ENCODE assay signal across 8 mouse cellular contexts in the genomic region with DNA sequence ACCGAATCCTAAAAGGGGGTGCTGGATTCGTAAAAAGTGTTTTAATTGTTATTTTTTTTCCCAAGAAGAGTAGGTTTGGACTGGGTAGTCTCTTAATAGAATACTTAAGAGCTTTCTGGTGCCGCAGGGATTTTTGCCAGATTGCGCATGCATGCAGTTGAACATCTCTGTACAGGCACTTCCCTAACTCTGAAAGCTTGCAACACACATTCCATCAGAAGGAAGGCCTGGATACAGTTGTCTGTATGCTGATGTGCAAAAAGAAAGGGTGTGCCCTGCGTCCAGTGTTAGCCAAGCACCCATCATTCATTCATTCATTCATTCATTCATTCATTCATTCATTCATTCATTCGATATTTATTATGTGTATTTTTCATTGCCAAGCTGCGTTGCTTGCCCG. TPM values are rescaled to one million over a fixed set of nuclear protein-coding genes. Genes with fewer than 3 reads are reported as not detected.
A peak's percentile ranks its signal among the peaks of the same experiment; 100 is the strongest.
DNase-seq lines count a peak whose midpoint lies in the region; ATAC-seq and TF ChIP-seq lines count a peak whose summit lies in the region.

No protein-coding gene starts in this region.

- no peaks in the 10 kb centered on the region for H3K27me3 ChIP-seq in heart, embryonic 13.5 days (replicated peaks)
- no peaks in the 10 kb centered on the region for H3K27me3 ChIP-seq in forebrain, embryonic 12.5 days
- no peaks in the 10 kb centered on the region for H3K27me3 ChIP-seq in liver, embryonic 11.5 days (replicated peaks; ENCODE audit: control insufficient read depth, insufficient read depth, low read length)
- H3K27me3 ChIP-seq in myocyte (ENCODE audit: control insufficient read depth, insufficient read depth, insufficient read length): no peaks in the 10 kb centered on the region

- peak overlapping the region; percentile 96 for H3K27ac ChIP-seq in heart, embryonic 13.5 days (replicated peaks)
- H3K27ac ChIP-seq in ES-E14 (ENCODE audit: insufficient read depth, low read depth, low read length, poor library complexity, severe bottlenecking): no peak overlapping the region
- peak overlapping the region; percentile 96 for H3K27ac ChIP-seq in forebrain, embryonic 12.5 days
- H3K27ac ChIP-seq in liver, embryonic 11.5 days (ENCODE audit: low read depth, low read length): peak overlapping the region; percentile 90; the same call in 1 of the 2 replicates

- TF ChIP-seq POLR2A in myocyte (IDR thresholded peaks at IDR 0.05; ENCODE audit: insufficient read length, low read depth): no peak

- in situ Hi-C loops in ES-E14 (cut with MboI; ENCODE audit: low sequenced_read_pairs in 2 of 2, unreplicated experiment in 2 of 2): no loop called here

- 45% methylated on average over 8 of the region's 8 CpGs for WGBS in heart, embryonic 13.5 days
- WGBS in forebrain, embryonic 12.5 days: 50% methylated on average over 8 of the region's 8 CpGs
- 48% methylated on average over 8 of the region's 8 CpGs for WGBS in liver, embryonic 11.5 days

- no peak for DNase-seq in heart, postnatal 36 days
- no peak for DNase-seq in ES-E14 (ENCODE audit: low read depth, low spot score)
- DNase-seq in liver, embryonic 11.5 days (ENCODE audit: low spot score): no peak
- DNase-seq in adrenal gland, postnatal 10 days: no peak

- peak overlapping the region; percentile 99 for H3K9ac ChIP-seq in heart, embryonic 13.5 days
- H3K9ac ChIP-seq in ES-E14 (ENCODE audit: insufficient read depth, low read depth, low read length, poor library complexity, severe bottlenecking): no peak overlapping the region
- H3K9ac ChIP-seq in forebrain, embryonic 12.5 days: peak overlapping the region; percentile 96
- peak overlapping the region; percentile 97 for H3K9ac ChIP-seq in liver, embryonic 11.5 days (ENCODE audit: low read depth, low read length)

- no peaks in the 10 kb centered on the region for H3K9me3 ChIP-seq in heart, embryonic 13.5 days
- H3K9me3 ChIP-seq in ES-E14 (ENCODE audit: control insufficient read depth, insufficient read depth, low read depth, low read length): no peaks in the 10 kb centered on the region
- H3K9me3 ChIP-seq in forebrain, embryonic 12.5 days: no peaks in the 10 kb centered on the region
- H3K9me3 ChIP-seq in liver, embryonic 11.5 days (ENCODE audit: control insufficient read depth, low read length): no peaks in the 10 kb centered on the region

- no peak for ATAC-seq in heart, embryonic 13.5 days (ENCODE audit: extremely low read depth, insufficient number of reproducible peaks, low FRiP score, low TSS enrichment)
- ATAC-seq in forebrain, embryonic 12.5 days (ENCODE audit: low FRiP score): peak; percentile 71
- ATAC-seq in liver, embryonic 11.5 days (replicated peaks; ENCODE audit: low FRiP score): 0 out of 2 replicates have a peak, but pooled peaks have one; percentile 9
- no peak for ATAC-seq in megakaryocyte-erythroid progenitor cell, adult 5-6 weeks (replicated peaks; ENCODE audit: low FRiP score, low TSS enrichment, poor library complexity, severe bottlenecking)

- peaks cover 40% of the 10 kb centered on the region for H3K4me1 ChIP-seq in heart, embryonic 13.5 days
- H3K4me1 ChIP-seq in ES-E14 (ENCODE audit: control insufficient read depth in 2 of 2, insufficient read depth in 2 of 2, low read length in 2 of 2, poor library complexity in 1 of 2): peaks cover 1 to 5% of the 10 kb centered on the region in 2 experiments; a peak in 2 of 4 replicates
- peaks cover 27% of the 10 kb centered on the region for H3K4me1 ChIP-seq in forebrain, embryonic 12.5 days
- peaks cover 18% of the 10 kb centered on the region for H3K4me1 ChIP-seq in liver, embryonic 11.5 days (replicated peaks; ENCODE audit: control insufficient read depth, insufficient read depth, low read length)

- peaks cover 39% of the 10 kb centered on the region for H3K79me2 ChIP-seq in myocyte (ENCODE audit: control insufficient read depth, insufficient read depth)

- intact Hi-C loops in heart, postnatal 36 days (cut with DNase I): loop anchor here (1.0 to 5.0 kb wide), 4 partner anchors 21 to 115 kb away; a partner anchor contains a TSS

- H3ac ChIP-seq in myocyte (ENCODE audit: control insufficient read depth, insufficient read length): peak overlapping the region; percentile 74

- peak overlapping the region; percentile 82 for H3K4me2 ChIP-seq in heart, embryonic 13.5 days
- peak overlapping the region; percentile 75 for H3K4me2 ChIP-seq in forebrain, embryonic 12.5 days
- peak overlapping the region; percentile 68 for H3K4me2 ChIP-seq in liver, embryonic 11.5 days
- peak overlapping the region; percentile 69 for H3K4me2 ChIP-seq in myocyte (ENCODE audit: low read depth)

- peak overlapping the region; percentile 93 for H3K4me3 ChIP-seq in heart, embryonic 13.5 days
- H3K4me3 ChIP-seq in ES-E14 (ENCODE audit: insufficient read depth in 1 of 2, low read depth in 1 of 2, low read length in 2 of 2, poor library complexity in 1 of 2, severe bottlenecking in 1 of 2): peak overlapping the region; percentile 43 to 47; a peak in 3 of 4 replicates
- peak overlapping the region; percentile 98 for H3K4me3 ChIP-seq in forebrain, embryonic 12.5 days (replicated peaks)
- H3K4me3 ChIP-seq in liver, embryonic 11.5 days (ENCODE audit: low read depth, low read length): peak overlapping the region; percentile 98
- H3K4me3 ChIP-seq in myocyte: peak overlapping the region; percentile 69

- no peaks in the 10 kb centered on the region for H3K36me3 ChIP-seq in heart, embryonic 13.5 days
- H3K36me3 ChIP-seq in ES-E14 (ENCODE audit: control insufficient read depth, insufficient read depth, low read length, poor library complexity, severe bottlenecking) (no peaks in the 10 kb centered on the region), myocyte (ENCODE audit: control insufficient read depth, insufficient read depth) (no peaks in the 10 kb centered on the region)
- no peaks in the 10 kb centered on the region for H3K36me3 ChIP-seq in forebrain, embryonic 12.5 days (replicated peaks)
- no peaks in the 10 kb centered on the region for H3K36me3 ChIP-seq in liver, embryonic 11.5 days (ENCODE audit: control insufficient read depth, insufficient read depth, low read length)

TF ChIP-seq in ES-E14, 5 proteins besides CTCF, POLR2A, EP300 and RAD21:
- no peak for TF ChIP-seq MAFK (IDR thresholded peaks at IDR 0.05; ENCODE audit: insufficient read depth, low read depth, low read length)

TF ChIP-seq in myocyte, 11 proteins besides CTCF, POLR2A, EP300 and RAD21 (continues in another document):
- TF ChIP-seq POLR2AphosphoS2 (IDR thresholded peaks at IDR 0.05; ENCODE audit: insufficient read length, low read depth): no peak
- TF ChIP-seq CEBPB (IDR thresholded peaks at IDR 0.05; ENCODE audit: insufficient read depth, poor library complexity, severe bottlenecking): no peak
- TF ChIP-seq REST (IDR thresholded peaks at IDR 0.05; ENCODE audit: insufficient read depth, insufficient read length): no peak
- TF ChIP-seq MYOD1 (IDR thresholded peaks at IDR 0.05; ENCODE audit: control insufficient read depth in 1 of 3, insufficient read length in 2 of 3, low read depth in 2 of 3): no peak
- TF ChIP-seq TCF3 (IDR thresholded peaks at IDR 0.05; ENCODE audit: insufficient read length, low read depth): no peak

RNA-seq across cellular contexts. Expression of a gene that starts 0.4 kb away (rescaled TPM):
- polyA plus RNA-seq in heart, embryonic 13.5 days (2015; fragmentation: Nextera tagmentation; extraction: Ambion mirVana): 93.9 and 98.7 TPM in 2 replicates
- total RNA-seq in heart, postnatal 36 days (2021): 10 to 100 TPM; 72.6 to 75.3 TPM
- 61.7 and 73.0 TPM in 2 replicates for total RNA-seq in ES-E14 (2012; rRNA removed)
- polyA plus RNA-seq in forebrain, embryonic 12.5 days (2016; fragmentation: Nextera tagmentation; extraction: Ambion mirVana): 172 and 183 TPM in 2 replicates
- 78.1 and 90.5 TPM in 2 replicates for polyA plus RNA-seq in liver, embryonic 11.5 days (2014; fragmentation: Nextera tagmentation; extraction: Ambion mirVana)
- polyA plus RNA-seq in myocyte (2012; fragmentation: generic; extraction: Trizol): 27.1 TPM
- 82.1 and 92.9 TPM in 2 replicates for total RNA-seq in megakaryocyte-erythroid progenitor cell, adult 5-6 weeks (2014; fragmentation: Nextera tagmentation)
- 57.9 and 75.2 TPM in 2 replicates for total RNA-seq in megakaryocyte-erythroid progenitor cell, adult 5-6 weeks (2017)
- 10 to 100 TPM; 74.7 to 87.0 TPM for total RNA-seq in adrenal gland, postnatal 10 days (2021)

RNA-seq across cellular contexts. Expression of a gene that starts 35.1 kb away (rescaled TPM):
- 314 and 369 TPM in 2 replicates for polyA plus RNA-seq in heart, embryonic 13.5 days (2015; fragmentation: Nextera tagmentation; extraction: Ambion mirVana)
- 100 to 1,000 TPM; 797 to 891 TPM for total RNA-seq in heart, postnatal 36 days (2021)
- 106 and 109 TPM in 2 replicates for total RNA-seq in ES-E14 (2012; rRNA removed)
- polyA plus RNA-seq in forebrain, embryonic 12.5 days (2016; fragmentation: Nextera tagmentation; extraction: Ambion mirVana): 188 and 192 TPM in 2 replicates
- polyA plus RNA-seq in liver, embryonic 11.5 days (2014; fragmentation: Nextera tagmentation; extraction: Ambion mirVana): 223 and 236 TPM in 2 replicates
- polyA plus RNA-seq in myocyte (2012; fragmentation: generic; extraction: Trizol): 268 TPM
- 200 and 247 TPM in 2 replicates for total RNA-seq in megakaryocyte-erythroid progenitor cell, adult 5-6 weeks (2014; fragmentation: Nextera tagmentation)
- total RNA-seq in megakaryocyte-erythroid progenitor cell, adult 5-6 weeks (2017): 96.1 and 109 TPM in 2 replicates
- 100 to 1,000 TPM; 692 to 778 TPM for total RNA-seq in adrenal gland, postnatal 10 days (2021)

RNA-seq across cellular contexts. Expression of a gene that starts 35.2 kb away (rescaled TPM):
- 26.8 and 27.7 TPM in 2 replicates for polyA plus RNA-seq in heart, embryonic 13.5 days (2015; fragmentation: Nextera tagmentation; extraction: Ambion mirVana)
- 10 to 100 TPM; 22.1 to 23.8 TPM for total RNA-seq in heart, postnatal 36 days (2021)
- 12.5 and 19.0 TPM in 2 replicates for total RNA-seq in ES-E14 (2012; rRNA removed)
- polyA plus RNA-seq in forebrain, embryonic 12.5 days (2016; fragmentation: Nextera tagmentation; extraction: Ambion mirVana): 59.1 and 61.2 TPM in 2 replicates
- 32.6 and 34.4 TPM in 2 replicates for polyA plus RNA-seq in liver, embryonic 11.5 days (2014; fragmentation: Nextera tagmentation; extraction: Ambion mirVana)
- 11.9 TPM for polyA plus RNA-seq in myocyte (2012; fragmentation: generic; extraction: Trizol)
- 14.3 and 18.7 TPM in 2 replicates for total RNA-seq in megakaryocyte-erythroid progenitor cell, adult 5-6 weeks (2014; fragmentation: Nextera tagmentation)
- total RNA-seq in megakaryocyte-erythroid progenitor cell, adult 5-6 weeks (2017): 28.6 and 32.0 TPM in 2 replicates
- total RNA-seq in adrenal gland, postnatal 10 days (2021): 10 to 100 TPM; 24.6 to 26.6 TPM

RNA-seq across cellular contexts. Expression of a gene that starts 54.1 kb away (rescaled TPM):
- 9.8 and 12.9 TPM in 2 replicates for polyA plus RNA-seq in heart, embryonic 13.5 days (2015; fragmentation: Nextera tagmentation; extraction: Ambion mirVana)
- 1 to 10 TPM; 2.6 to 5.1 TPM for total RNA-seq in heart, postnatal 36 days (2021)
- total RNA-seq in ES-E14 (2012; rRNA removed): 2.8 and 3.2 TPM in 2 replicates
- 15.9 and 28.0 TPM in 2 replicates for polyA plus RNA-seq in forebrain, embryonic 12.5 days (2016; fragmentation: Nextera tagmentation; extraction: Ambion mirVana)
- 6.6 and 6.9 TPM in 2 replicates for polyA plus RNA-seq in liver, embryonic 11.5 days (2014; fragmentation: Nextera tagmentation; extraction: Ambion mirVana)
- 0.04 TPM for polyA plus RNA-seq in myocyte (2012; fragmentation: generic; extraction: Trizol)
- not detected in 2 replicates for total RNA-seq in megakaryocyte-erythroid progenitor cell, adult 5-6 weeks (2014; fragmentation: Nextera tagmentation)
- total RNA-seq in megakaryocyte-erythroid progenitor cell, adult 5-6 weeks (2017): not detected in 2 replicates
- 1 to 10 TPM; 3.3 to 4.8 TPM for total RNA-seq in adrenal gland, postnatal 10 days (2021)

Comparison
In these comparisons a context has a peak if more than half of its experiments do, and no peak if none do; other contexts are left out.
1. ATAC-seq: peak in forebrain, embryonic 12.5 days (single experiment) and liver, embryonic 11.5 days (single experiment); none in heart, embryonic 13.5 days (single experiment) and megakaryocyte-erythroid progenitor cell, adult 5-6 weeks (single experiment).
2. H3K4me3 ChIP-seq: peak in every context shown above with its lines; median percentile 98 in forebrain, embryonic 12.5 days; 98 in liver, embryonic 11.5 days; 93 in heart, embryonic 13.5 days; 69 in myocyte; 45 in ES-E14.
3. Peak in every context shown above with its lines, with median percentiles within 50 percentile points of each other: H3K4me2 ChIP-seq.